Mouse (Mus musculus) cerebral cortex, adult 2 months (tissue): ENCODE results near the gene Tmem50a.

Experiments
- WGBS: fragments of 180-500 bp; shearing (Covaris S2); methylation state at CpG from one replicate; pipeline ENCODE4 v1.1.7; 2018; 5-methylcytosine and 5-hydroxymethylcytosine counted together

The Tmem50a gene

DNA sequence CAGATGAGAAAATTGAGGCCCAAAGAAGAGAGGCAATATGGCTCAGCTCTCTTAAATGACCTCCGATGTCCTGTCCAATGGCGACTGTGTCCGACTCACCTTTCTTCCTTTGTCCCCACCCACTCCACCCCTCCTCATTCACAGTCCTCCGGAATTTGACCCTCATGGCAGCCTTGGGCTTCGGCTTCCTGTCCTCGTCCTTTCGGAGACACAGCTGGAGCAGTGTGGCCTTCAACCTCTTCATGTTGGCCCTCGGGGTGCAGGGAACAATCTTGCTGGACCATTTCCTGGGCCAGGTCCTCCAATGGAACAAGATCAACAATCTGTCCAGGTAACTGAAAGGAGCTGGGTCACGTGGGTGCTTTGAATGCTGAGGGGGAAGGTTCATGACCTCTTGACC lies 38.7 kb downstream of the Tmem50a start:
- WGBS: 87% methylated on average over 9 of the region's 9 CpGs

DNA sequence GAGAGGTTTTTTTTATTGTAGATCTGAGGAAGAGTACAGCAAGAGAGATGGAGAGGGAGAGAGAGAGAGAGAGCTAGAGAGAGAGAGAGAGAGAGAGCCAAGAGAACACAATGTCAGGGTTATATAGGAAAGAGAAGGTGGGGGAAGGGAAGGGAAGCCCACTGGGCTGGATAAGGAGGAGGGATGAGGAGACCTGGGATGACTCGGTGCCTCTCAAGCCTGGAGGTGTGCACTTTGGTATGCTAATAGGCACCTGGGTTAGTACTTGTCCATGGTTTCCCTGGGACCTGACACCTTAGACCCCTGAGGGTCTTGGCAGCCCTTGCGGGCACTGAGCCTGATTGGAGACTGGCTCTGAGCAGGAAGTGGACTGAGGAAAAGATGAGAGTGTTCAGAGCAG lies 42.9 kb downstream of the Tmem50a start:
- 69% methylated on average over 2 of the region's 2 CpGs for WGBS

DNA sequence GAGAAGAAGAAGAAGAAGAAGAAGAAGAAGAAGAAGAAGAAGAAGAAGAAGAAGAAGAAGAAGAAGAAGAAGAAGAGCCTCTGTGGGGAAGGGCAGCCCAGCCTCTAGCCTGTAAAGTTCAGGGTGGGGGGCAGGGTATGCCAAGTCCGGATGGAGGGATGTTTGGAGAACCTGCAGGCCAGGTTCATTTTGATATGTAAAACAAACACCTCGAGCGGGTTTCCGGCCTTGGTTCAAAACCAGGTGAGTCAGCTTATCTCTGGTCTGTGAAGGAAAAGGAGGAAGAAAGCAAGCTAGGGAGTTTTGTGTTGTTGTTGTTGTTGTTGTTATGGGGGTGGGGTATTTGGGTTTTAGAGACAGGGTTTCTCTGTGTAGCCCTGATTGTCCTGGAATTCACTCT lies 43.3 kb downstream of the Tmem50a start:
- 69% methylated on average over 4 of the region's 4 CpGs for WGBS

DNA sequence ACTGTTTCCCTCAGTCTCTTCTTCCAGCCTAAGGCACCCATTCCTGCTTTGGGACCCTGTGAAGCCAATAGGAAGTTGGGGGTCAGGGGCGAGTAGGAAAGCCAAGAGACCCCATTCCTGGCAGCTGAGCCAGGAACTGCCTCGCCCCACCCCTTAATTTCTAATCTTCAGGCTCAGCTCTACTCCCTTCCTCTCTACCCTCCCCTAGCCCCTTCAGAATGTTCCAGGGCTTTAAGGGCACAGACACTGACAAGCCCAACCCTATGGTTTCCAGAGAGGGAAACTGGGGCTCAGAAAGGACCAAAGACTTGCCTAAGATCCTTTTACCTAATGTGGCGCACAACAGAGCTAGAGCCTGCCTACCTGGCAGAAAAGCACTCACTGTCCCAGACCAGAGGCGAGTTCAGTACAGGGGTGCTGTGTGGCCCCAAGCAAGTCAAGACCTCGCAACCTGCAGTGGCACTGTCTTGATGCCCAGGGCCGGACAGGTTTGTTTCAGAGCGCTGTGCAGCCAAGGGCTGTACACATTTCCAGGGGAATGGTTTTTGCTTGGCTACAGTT lies 44.9 kb downstream of the Tmem50a start:
- WGBS: 59% methylated on average over 7 of the region's 7 CpGs

DNA sequence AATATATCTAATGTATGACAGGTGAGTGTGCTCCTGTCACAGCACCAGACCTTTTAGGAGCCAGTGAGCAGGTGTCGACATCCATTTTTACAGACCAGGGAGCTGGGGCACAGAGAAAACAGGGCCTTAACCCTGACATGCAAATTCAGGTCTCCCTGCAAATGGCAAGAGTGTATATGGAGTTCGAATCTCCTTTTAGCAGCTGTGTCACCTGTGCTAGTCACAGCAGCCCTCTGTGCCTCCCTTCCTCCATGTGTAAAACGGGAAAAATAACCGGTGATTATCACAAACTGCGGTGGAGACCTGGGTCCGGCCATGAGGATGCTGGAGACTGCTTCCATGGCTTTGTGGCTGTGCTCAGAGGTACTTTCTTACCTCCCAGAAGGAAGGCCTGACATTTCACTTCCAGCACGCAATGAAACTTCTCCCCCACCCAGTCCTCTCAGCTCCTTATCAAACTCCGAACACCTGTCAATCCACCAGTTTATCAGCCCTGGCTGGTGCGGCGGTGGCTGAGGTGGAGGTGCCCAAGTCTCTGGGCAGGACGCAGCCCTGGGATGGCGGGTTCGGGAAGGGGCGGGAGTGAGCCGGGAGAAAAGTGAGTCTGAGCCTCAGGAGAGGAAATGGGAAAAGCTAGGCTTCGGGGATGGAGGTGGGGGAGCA lies 45.6 kb downstream of the Tmem50a start:
- WGBS: 28% methylated on average over 16 of the region's 16 CpGs

DNA sequence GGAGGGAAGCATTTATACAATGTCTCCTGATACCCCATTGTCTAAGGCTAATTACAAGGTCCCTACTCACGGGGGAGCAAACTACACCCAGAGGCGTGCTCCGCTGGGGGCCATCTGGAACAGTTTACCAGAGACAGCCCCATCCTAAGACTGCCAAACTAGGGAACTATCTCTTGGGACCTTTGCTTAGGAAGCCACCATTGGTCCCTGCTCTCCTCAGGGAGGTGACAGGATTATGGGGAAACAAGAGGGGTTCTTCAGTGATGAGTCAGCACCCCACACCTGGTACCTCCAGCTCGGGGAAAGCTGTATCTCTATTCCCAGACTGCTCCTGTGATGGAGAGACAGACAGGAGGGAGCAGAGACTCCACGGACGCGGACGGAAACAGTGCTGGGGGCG lies 46.3 kb downstream of the Tmem50a start:
- 37% methylated on average over 9 of the region's 9 CpGs for WGBS

DNA sequence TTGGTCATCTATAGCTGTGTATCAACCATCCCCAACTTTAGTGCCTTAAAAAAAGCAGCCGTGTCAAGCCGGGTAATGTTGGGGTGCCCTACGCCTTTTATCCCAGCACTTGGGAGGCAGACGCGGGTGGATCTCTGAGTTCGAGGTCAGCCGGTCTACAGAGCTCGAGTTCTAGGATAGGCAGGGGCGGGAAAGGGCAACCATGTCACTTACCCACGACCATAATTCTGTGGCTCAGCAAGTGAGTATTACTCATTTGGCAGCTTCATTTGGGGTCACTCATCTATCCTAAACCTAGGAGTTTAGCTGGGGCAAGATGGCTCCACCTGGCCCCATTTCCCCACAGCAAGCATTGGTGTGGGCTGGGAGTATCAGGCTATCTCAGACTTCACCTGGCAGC lies 46.8 kb downstream of the Tmem50a start:
- WGBS: 87% methylated on average over 10 of the region's 10 CpGs

DNA sequence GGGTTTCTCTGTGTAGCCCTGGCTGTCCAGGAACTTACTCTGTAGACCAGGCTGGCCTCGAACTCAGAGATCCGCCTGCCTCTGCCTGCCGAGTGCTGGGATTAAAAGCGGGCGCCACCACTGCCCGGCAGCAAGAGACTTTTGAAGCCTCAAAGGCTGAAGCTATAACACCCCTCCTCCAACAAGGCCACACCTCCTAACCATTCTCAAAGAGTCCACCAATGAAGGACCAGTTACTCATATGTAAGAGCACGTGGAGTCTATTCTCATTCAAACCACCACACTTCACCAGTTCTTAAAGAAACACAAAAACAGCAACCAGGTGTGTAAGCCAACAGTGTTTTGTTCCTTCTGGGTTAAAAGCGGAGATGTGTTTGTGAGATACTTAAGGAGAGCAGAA lies 47.2 kb downstream of the Tmem50a start:
- 91% methylated on average over 8 of the region's 8 CpGs for WGBS

DNA sequence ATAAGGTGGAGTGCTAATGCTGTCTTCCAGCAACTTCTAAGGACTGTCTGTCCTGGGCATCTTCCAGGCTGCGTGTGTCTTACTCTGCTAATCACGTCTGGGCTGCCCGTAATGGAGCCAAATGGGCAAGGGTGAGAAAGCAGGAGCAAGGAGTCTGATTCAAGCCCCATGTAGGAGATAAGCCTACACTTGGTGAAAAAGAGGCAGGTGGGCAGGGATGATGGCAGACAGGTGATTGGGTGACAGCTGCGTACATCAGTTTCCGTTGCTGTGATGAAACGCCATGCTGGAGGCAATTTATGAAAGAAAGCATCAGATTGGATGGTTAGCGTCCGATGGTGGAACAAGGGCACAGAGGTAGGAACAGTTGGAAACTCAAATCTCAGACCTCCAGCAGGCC lies 47.6 kb downstream of the Tmem50a start:
- 92% methylated on average over 8 of the region's 8 CpGs for WGBS

DNA sequence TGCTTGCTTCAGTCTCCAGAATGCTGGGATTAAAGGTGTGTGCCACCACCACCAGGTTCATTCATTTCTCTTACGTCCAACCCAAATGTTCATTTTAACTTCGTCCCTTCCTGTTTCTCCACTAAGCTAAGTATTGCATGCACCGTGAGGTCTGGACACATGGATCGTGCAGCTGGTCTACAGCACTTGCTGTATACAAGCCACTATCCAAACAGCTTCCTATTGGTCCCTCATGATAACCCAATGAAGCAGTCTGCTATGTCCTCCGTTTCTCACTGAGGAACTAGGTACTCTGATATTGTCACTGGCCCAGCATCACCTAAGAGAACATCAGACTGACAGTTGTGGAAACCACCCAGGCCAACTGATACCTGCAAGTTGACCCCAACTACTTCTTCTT lies 49.0 kb downstream of the Tmem50a start:
- WGBS: 88% methylated on average over 5 of the region's 5 CpGs

DNA sequence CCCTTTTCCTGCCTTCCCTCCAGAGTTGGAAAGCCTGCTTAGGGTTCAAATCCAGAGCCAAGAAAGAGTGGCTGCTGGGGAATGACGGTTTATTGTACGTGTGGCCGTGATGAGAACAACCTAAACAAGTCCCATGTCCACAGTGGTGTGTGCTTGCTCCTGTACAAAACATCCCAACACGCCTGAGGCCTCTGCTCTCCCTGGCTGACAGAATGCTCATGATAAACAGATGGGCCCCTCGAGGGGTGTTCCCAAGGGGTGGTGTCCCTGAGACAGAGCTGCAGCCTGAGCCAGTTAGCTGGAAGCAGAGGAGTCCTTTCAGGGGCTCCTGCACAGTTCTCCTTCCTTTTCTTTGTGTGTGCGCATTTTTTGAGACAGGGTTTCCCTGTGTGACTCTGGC lies 49.5 kb downstream of the Tmem50a start:
- WGBS: 79% methylated on average over 6 of the region's 6 CpGs

DNA sequence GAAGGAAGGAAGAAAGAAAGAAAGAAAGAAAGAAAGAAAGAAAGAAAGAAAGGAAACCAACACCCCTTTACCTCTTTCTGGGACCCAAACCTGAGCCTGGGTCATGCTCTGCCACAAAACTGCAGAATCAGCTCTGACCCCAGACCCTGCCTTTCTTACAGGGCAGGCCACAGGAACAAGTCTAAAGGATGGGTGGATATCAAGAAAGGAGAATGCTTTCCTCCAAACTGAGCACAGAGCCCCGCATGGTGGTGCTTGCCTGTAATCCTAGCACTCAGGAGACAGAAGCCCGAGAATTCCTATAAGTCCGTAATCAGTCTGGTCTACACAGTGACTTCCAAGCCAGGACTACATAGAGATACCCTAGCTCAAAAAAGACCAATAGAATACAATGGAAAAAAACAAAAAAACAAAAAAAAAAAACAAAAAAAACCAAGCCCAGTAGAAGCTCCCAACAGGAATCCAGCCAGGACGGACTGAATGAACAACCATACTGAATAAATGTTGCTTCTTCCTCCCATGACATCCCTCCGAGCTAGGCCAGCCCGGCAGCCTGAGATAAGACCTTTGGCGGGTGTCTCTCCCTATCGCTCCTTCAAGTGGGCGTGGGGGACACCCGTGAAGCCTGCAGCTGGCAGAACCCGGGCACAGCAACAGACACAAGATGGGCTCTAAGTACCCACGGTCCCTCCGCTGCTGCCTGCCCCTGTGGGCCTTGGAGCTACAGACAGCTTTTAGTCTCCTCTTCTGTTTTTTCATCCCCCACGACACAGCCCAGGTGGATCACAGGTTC lies 50.7 kb downstream of the Tmem50a start, which contains the start of gene Rhd:
Gene Rhd (plus strand): TSS at position 600 of the 793 bp plus-strand sequence.
- 84% methylated on average over 14 of the region's 14 CpGs for whole genome bisulfite sequencing

DNA sequence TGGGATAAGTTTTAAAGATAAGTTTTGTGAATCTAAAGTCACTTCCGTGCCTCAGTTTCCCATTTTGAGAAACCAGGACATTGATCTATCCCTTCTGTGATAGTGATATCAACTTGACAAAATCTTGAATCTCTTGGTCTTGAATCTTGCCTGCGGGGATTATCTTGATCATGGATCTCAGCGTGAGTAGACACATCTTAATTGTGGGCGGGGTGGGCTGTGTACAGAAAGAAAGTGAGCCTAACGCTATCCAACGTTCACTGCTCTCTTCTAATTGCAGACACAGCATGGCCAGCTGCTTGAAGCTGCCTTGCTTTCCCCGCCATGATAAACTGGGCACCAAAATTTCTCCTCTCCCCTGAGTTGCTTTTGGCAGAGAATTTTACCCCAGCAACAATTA lies 51.8 kb downstream of the Tmem50a start:
- WGBS: 81% methylated on average over 7 of the region's 7 CpGs

DNA sequence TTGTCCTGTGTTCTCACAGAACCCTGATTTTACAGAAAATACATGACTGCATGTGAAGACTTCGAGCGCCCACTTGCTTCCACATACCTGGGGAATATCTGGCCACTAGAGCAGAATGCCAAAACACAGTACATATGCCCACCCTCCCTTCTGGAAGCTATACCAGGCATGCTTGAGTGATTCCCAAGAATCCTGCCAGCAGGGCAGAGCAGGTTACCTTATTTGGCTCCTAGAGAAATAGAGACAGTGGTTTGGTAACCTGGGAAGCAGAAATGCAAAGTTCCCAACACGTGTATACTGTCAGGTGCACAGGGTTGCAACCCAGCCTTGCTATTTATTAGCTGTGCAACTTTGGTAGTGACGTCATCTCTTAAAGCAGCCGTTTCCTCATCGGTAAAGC lies 52.9 kb downstream of the Tmem50a start:
- WGBS: 84% methylated on average over 6 of the region's 6 CpGs

DNA sequence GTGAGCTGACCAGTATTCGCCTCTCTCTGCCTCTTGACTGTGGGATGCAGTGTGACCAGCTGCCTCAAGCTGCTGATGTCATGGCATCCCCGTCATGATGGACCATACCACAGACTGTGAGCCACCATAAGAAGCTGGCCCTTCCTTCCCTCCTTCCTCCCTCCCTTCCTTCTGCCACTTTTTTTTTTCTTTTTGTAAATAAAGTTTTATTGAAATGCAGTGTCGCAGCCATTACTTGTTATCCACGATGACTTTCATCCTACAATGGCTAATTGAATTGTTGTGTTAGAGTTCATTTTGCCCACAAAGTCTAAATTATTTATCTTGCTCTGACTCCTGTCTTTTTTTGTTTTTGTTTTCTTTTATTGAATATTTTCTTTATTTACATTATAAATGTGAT lies 56.3 kb downstream of the Tmem50a start:
- WGBS: 89% methylated on average over 4 of the region's 4 CpGs

DNA sequence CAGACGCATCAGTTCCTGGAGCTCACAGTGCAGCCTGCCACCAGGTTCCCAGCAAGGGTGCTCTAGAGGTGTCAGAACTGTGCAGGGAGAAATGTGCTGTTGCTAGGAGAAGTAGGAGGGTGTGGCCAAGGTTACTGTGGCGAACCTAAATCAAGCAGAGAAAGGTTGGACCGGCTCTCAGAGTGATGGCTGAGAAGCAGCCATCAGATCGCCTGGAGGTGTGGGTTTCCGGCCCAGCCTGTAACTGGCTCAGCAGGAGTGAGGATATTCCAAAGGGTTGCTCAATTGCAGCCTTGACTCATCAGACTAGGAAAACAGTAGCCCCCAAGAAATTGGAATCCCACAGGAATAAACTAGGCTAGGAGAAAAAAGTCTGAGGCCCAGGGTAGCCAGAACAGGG lies 58.3 kb downstream of the Tmem50a start:
- WGBS: 52% methylated on average over 5 of the region's 5 CpGs

DNA sequence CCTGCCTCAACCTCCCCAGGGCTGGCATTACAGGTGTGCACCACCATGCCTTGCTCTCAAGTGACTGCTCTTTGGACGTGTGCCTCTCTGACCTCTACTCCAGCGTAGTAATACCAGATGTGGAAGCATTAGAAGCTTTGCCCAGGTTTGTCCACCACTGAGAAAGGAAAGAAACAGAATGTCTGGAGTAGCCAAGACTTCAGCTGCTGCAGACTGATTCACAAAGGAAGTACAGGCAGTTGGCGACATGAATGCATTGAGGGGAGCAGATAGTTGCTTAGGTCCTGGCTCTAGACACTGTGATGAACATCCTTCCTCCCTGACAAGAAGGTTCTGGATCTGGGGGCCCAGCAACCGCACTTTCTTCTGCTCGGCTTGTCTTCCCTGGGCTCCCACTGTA lies 58.8 kb downstream of the Tmem50a start:
- 73% methylated on average over 5 of the region's 5 CpGs for WGBS

DNA sequence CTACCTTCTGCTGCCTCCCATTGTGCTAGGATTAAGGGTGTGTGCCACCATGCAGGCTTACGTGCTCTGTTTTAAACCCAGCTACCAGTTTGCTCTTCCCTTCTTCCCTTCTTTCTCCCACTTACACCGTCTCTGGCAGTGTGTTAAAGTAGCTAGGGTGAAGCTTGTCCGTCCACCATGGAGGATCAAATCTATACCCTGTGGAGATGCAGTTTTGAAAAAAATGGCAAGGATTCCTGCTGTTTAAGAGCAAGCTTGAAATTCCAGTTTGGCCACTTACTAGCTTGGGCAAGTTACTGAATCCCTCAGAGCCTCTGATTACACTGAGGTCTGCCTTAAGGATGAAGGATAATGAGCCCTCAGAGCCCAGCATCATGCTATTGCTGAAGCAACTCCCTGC lies 59.5 kb downstream of the Tmem50a start:
- WGBS: 75% methylated on average over 3 of the region's 3 CpGs

DNA sequence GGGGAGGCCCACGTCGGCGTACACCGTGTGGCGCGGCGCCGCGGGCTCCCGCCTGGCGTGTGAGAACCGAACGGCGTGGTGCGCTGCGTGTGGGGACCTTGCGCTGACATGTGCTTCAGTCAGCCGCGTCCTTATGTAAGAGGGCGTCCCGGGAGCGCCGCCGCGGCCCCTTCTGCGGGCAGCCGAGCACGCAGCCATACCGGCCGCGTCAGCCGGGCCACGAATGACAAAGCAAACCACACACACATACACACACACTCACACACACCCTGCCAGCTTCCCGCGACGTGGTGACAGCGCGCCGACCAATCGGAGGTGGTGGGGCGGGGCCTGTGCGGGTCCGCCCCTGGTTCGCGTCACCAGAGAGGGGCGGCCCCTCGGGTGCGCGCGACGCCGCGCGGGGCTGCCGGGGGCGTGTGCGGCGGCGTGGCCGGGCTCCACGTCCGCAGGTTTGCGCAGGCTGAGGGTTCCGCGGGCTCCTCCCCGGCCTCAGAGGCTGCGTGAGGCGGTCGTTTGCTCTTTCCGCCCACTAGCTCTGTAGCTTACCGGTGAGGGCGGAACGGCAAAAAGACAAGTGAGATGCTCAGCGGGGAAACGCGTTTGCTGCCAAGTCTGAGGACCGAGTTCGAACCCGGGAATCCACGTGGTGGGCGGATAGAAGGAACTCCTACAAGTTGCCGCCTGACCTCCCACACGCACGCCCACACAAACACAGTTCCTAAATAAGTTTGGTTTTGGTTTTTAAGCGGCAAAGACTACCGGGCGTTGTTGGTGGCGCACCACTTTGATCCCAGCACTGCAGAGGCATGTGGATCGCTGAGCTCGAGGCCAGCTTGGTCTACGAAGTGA lies 61.0 kb downstream of the Tmem50a start:
- 1% methylated on average over 91 of the region's 91 CpGs for WGBS

DNA sequence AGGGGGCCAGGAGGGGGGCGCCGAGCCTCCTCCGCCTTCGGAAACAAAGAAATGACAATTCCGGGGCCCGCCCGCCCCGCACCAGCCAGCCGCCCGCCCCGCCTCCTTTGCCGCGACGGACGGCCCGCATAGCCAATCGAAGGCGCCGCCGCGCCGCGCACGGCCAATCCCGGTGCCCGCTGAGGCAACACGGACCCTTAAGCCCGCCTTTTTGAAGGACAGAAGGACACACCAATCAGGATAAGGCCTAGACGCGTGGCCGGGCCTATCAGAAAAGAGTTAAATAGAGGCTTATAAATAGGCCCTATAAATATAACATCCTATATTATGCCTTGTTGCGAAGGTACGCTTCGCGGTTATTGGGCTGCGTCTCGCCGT lies 61.6 kb downstream of the Tmem50a start, which contains the start of gene Maco1:
Gene Maco1 (minus strand): TSS at position 87 of the 378 bp plus-strand sequence.
- WGBS: under 1% methylated on average over 37 of the region's 38 CpGs

DNA sequence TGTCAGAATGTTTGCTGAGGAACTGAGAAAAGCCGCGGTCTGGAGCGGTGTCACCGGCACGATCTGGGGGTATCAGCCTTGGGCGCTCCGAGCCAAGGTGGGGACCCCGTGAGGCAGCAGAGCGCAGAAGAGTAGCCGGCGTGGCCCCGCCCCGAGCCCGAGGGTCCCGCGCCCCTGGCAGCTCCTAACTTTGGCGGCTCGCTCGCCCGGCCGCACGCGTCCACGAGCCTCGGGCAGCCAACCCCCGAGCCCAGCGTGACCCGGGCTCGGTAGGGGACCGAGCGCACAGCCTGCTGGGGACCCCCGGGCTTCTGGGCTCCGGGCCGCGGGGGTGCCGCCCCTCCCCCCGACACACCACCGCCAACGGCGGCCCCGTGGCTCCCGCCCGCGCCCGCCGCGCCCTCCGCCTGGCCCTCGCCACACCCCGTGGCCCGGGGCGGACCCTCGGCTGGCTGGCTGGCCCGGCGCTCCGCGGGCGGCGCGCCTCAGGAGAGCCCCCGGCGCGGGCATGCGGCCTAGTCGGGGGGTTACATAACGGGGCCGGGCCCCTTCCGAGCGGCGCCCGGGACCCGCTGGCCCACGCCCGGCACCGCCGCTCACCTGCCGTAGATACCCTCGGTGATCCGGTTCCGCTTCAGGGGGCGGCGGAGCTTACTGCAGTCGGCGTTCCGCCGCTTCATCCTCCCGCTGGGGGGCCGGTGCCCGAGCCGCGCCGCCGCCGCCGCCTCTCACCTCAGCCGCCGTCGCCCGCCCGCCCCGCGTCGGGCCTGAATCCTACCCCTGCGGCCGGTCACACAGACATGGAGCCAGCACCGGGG lies 62.2 kb downstream of the Tmem50a start:
- under 1% methylated on average over 99 of the region's 106 CpGs for WGBS
